Mouse (Mus musculus) neural tube, embryonic 15.5 days (tissue): ENCODE results near the gene Epb41l2. TPM values are rescaled to one million over a fixed set of nuclear protein-coding genes. Genes with fewer than 3 reads are reported as not detected.

Experiments used
- ATAC-seq: fragments of 200-750 bp; cut with Nextera tagmentation; 2 replicates; pipeline ENCODE4 v1.8.0; 2017; ENCODE audit warnings: mild to moderate bottlenecking, moderate TSS enrichment, moderate library complexity; ENCODE audit not compliant: low FRiP score
- H3K27ac ChIP-seq: fragments of 300-500 bp; sonication (generic); replicated peaks from 2 replicates; pipeline ENCODE4 v1.5.1; 2015; ENCODE audit warnings: mild to moderate bottlenecking, inconsistent platforms
- H3K27me3 ChIP-seq: fragments of 300-500 bp; sonication (generic); replicated peaks from 2 replicates; pipeline ENCODE4 v1.6.1; 2015; ENCODE audit warnings: inconsistent platforms
- H3K36me3 ChIP-seq: fragments of 300-500 bp; sonication (generic); 2 replicates; pipeline ENCODE4 v1.6.1; 2015; ENCODE audit warnings: inconsistent platforms
- H3K4me1 ChIP-seq: fragments of 300-500 bp; sonication (generic); 2 replicates; pipeline ENCODE4 v1.6.1; 2015; ENCODE audit warnings: inconsistent platforms
- H3K4me2 ChIP-seq: fragments of 300-500 bp; sonication (generic); 2 replicates; pipeline ENCODE4 v1.6.1; 2015; ENCODE audit warnings: inconsistent platforms, mild to moderate bottlenecking, moderate library complexity
- H3K4me3 ChIP-seq: fragments of 300-500 bp; sonication (generic); replicated peaks from 2 replicates; pipeline ENCODE4 v1.5.1; 2015; ENCODE audit warnings: mild to moderate bottlenecking, inconsistent platforms
- H3K9ac ChIP-seq: fragments of 300-500 bp; sonication (generic); replicated peaks from 2 replicates; pipeline ENCODE4 v1.6.1; 2015; ENCODE audit warnings: mild to moderate bottlenecking, inconsistent platforms
- H3K9me3 ChIP-seq: fragments of 300-500 bp; sonication (generic); replicated peaks from 2 replicates; pipeline ENCODE4 v1.6.1; 2016; ENCODE audit warnings: inconsistent platforms
- WGBS: fragments of 180-500 bp; shearing (Covaris S2); methylation state at CpG from one replicate; pipeline ENCODE4 v1.1.7; 2015; ENCODE audit warnings: mixed read lengths; 5-methylcytosine and 5-hydroxymethylcytosine counted together
- polyA plus RNA-seq: library from polyadenylated mRNA; unstranded; fragments of >200 nt; fragmentation: Nextera tagmentation; extraction: Ambion mirVana; gene quantifications from 2 replicates; pipeline ENCODE4 v1.2.1, GENCODE M21; 2015

Gene Epb41l2
- polyA plus RNA-seq, 1 experiment from 2014 or later, result 27.7 TPM

GRCm38 (mm10) chr10:25368928-25369327 is 9.3 kb downstream of the Epb41l2 start:
- Histone ChIP-seq H3K4me3 (no peak overlapping the region), H3K9ac (no peak overlapping the region), H3K27ac (no peak overlapping the region), H3K27me3 (no peaks in the 10 kb centered on the region), H3K9me3 (no peaks in the 10 kb centered on the region), H3K4me1 (peaks cover 13% of the 10 kb centered on the region), H3K36me3 (no peaks in the 10 kb centered on the region), H3K4me2 (no peak overlapping the region)
- ATAC-seq, result no peak
- 45% methylated on average over 3 of the region's 3 CpGs for WGBS

- no peak overlapping the region for H3K9ac ChIP-seq
- no peak for ATAC-seq
- no peak overlapping the region for H3K4me3 ChIP-seq
- H3K27ac ChIP-seq, result no peak overlapping the region
- H3K4me2 ChIP-seq, result no peak overlapping the region
- no peaks in the 10 kb centered on the region for H3K36me3 ChIP-seq
- H3K9me3 ChIP-seq, result no peaks in the 10 kb centered on the region
- H3K27me3 ChIP-seq, result no peaks in the 10 kb centered on the region
- WGBS, result 89% methylated on average over 9 of the region's 9 CpGs
- peaks cover 15% of the 10 kb centered on the region for H3K4me1 ChIP-seq
These were observed 10.1 kb downstream of the Epb41l2 start for GRCm38 (mm10) chr10:25369691-25370090.

- no peak overlapping the region for H3K9ac ChIP-seq
- H3K9me3 ChIP-seq, result no peaks in the 10 kb centered on the region
- no peaks in the 10 kb centered on the region for H3K36me3 ChIP-seq
- H3K4me2 ChIP-seq, result peak overlapping the region; percentile 4; the same call in 1 of the 2 replicates
- WGBS, result 74% methylated on average over 2 of the region's 2 CpGs
- peaks cover 15% of the 10 kb centered on the region for H3K4me1 ChIP-seq
- no peak overlapping the region for H3K4me3 ChIP-seq
- H3K27ac ChIP-seq, result no peak overlapping the region
- ATAC-seq, result no peak
- H3K27me3 ChIP-seq, result no peaks in the 10 kb centered on the region
These were observed 11.7 kb downstream of the Epb41l2 start for GRCm38 (mm10) chr10:25371336-25371735.

DNA sequence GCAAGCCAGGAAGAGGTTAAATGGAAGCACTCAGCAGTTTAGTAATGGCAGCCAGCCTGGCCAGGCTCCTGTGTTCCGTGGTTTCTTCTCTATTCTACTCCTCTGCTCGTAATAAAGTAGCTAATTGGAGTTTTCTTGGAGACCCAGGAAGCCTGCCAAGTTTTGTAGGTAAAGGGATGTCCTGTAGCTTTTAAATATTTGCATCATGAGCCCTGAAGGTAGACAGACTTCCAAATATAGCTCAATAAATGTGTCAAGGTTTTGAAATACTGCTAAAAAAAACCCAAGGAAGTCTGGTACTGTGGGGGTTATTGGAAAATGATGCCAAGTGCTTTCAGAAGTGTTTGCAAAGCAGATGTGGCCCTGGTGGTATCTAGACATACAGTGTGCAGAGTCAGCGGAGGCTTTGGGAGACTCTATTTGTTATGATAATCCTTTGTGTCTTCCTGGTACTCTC is 12.3 kb downstream of the Epb41l2 start:
- no peaks in the 10 kb centered on the region for H3K9me3 ChIP-seq
- H3K9ac ChIP-seq, result no peak overlapping the region
- no peaks in the 10 kb centered on the region for H3K27me3 ChIP-seq
- WGBS, result 11% methylated on average over 3 of the region's 3 CpGs
- H3K4me2 ChIP-seq, result peak overlapping the region; percentile 4; the same call in 1 of the 2 replicates
- no peaks in the 10 kb centered on the region for H3K36me3 ChIP-seq
- H3K27ac ChIP-seq, result no peak overlapping the region
- 0 out of 2 replicates have a peak, but pooled peaks have one; percentile 34 for ATAC-seq
- H3K4me1 ChIP-seq, result peaks cover 15% of the 10 kb centered on the region
- H3K4me3 ChIP-seq, result no peak overlapping the region

GRCm38 (mm10) chr10:25372510-25373148 is 13.0 kb downstream of the Epb41l2 start:
- H3K27me3 ChIP-seq, result no peaks in the 10 kb centered on the region
- no peak overlapping the region for H3K4me3 ChIP-seq
- ATAC-seq, result no peak
- H3K36me3 ChIP-seq, result no peaks in the 10 kb centered on the region
- 44% methylated on average over 10 of the region's 10 CpGs for WGBS
- H3K9ac ChIP-seq, result no peak overlapping the region
- no peak overlapping the region for H3K27ac ChIP-seq
- no peak overlapping the region for H3K4me2 ChIP-seq
- H3K4me1 ChIP-seq, result peaks cover 15% of the 10 kb centered on the region
- H3K9me3 ChIP-seq, result no peaks in the 10 kb centered on the region

GRCm38 (mm10) chr10:25375036-25375435 is 15.4 kb downstream of the Epb41l2 start:
- WGBS, result 87% methylated on average over 4 of the region's 4 CpGs
- ATAC-seq, result no peak
- no peaks in the 10 kb centered on the region for H3K9me3 ChIP-seq

DNA sequence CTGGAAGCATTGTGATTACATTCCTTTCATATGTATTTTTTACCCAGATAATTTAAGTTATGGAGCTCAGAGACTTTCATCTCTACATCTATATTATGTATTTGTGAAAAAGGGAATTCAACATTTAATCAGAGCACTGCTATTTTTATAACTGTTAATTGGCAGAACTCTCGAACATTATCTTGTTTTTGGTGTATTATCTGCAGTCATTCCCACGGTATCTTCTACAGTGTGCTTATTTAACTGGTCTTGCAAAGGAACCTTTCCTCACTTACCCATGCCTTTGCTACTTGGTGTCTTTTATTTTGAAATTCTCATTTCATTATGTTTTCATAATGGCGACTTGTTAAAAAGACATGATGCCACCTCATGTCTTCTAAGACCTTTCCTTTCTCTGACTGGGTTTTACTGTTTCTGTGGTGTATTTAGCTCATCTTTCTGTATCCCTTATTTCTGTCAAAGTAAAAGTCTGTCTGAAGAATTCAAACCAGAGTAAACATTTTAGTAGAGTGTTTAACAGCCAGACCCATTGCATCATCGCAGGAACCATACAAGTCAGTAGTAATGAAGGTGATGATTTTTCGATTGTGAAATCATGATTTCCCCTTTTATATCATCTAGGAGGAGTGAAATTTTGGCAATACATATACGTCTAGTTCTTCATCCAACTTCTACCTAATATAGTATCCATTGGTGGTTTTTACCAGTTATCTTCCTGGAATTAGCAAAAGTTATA is 21.3 kb downstream of the Epb41l2 start:
- Histone ChIP-seq H3K36me3 (no peaks in the 10 kb centered on the region), H3K27me3 (no peaks in the 10 kb centered on the region), H3K9me3 (no peaks in the 10 kb centered on the region), H3K27ac (no peak overlapping the region), H3K4me3 (no peak overlapping the region), H3K9ac (no peak overlapping the region), H3K4me1 (no peaks in the 10 kb centered on the region), H3K4me2 (no peak overlapping the region)
- WGBS, result 93% methylated on average over 6 of the region's 6 CpGs
- ATAC-seq, result no peak

More at GRCm38 (mm10) chr10:25375036-25375435, 15.4 kb downstream of the Epb41l2 start:
- Histone ChIP-seq H3K9ac (no peak overlapping the region), H3K27ac (no peak overlapping the region), H3K27me3 (no peaks in the 10 kb centered on the region), H3K4me2 (no peak overlapping the region), H3K4me3 (no peak overlapping the region), H3K4me1 (peaks cover 12% of the 10 kb centered on the region), H3K36me3 (no peaks in the 10 kb centered on the region)

DNA sequence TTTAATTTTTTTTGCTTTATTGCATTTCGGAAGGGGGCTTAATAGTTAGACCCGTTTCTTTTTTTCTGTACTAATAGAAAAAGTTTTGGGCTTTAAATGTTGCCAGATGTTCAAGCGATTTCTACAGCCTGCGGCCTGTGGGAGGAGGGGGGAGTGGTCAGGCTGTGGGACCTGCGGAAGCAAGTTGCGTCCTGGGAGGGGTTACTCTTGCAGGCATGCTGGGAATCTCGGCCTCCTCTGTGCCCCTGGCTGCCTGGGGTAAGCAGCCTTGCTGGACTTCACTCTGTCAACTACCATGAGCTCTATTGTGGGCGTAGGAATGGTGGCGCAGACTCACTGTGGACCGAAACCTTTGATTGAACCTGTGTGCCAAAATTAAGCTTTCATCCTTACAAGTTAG is 22.4 kb downstream of the Epb41l2 start:
- 72% methylated on average over 10 of the region's 10 CpGs for WGBS
- Histone ChIP-seq H3K9me3 (no peaks in the 10 kb centered on the region), H3K9ac (no peak overlapping the region), H3K4me2 (no peak overlapping the region), H3K27me3 (no peaks in the 10 kb centered on the region), H3K27ac (no peak overlapping the region), H3K36me3 (no peaks in the 10 kb centered on the region), H3K4me3 (no peak overlapping the region), H3K4me1 (no peaks in the 10 kb centered on the region)
- ATAC-seq, result no peak

- no peak for ATAC-seq
- Histone ChIP-seq H3K4me3 (no peak overlapping the region), H3K9me3 (no peaks in the 10 kb centered on the region), H3K4me2 (no peak overlapping the region), H3K27ac (no peak overlapping the region), H3K4me1 (no peaks in the 10 kb centered on the region), H3K9ac (no peak overlapping the region), H3K36me3 (no peaks in the 10 kb centered on the region), H3K27me3 (no peaks in the 10 kb centered on the region)
- WGBS, result 74% methylated on average over 5 of the region's 5 CpGs
These were observed 23.6 kb downstream of the Epb41l2 start for GRCm38 (mm10) chr10:25383171-25383570.

GRCm38 (mm10) chr10:25384391-25384790 is 24.8 kb downstream of the Epb41l2 start:
- no peak for ATAC-seq
- Histone ChIP-seq H3K27me3 (no peaks in the 10 kb centered on the region), H3K4me3 (no peak overlapping the region), H3K4me2 (no peak overlapping the region), H3K9me3 (no peaks in the 10 kb centered on the region), H3K27ac (no peak overlapping the region), H3K36me3 (no peaks in the 10 kb centered on the region), H3K9ac (no peak overlapping the region), H3K4me1 (no peaks in the 10 kb centered on the region)
- WGBS, result 89% methylated on average over 10 of the region's 10 CpGs

GRCm38 (mm10) chr10:25385811-25386580 is 26.4 kb downstream of the Epb41l2 start:
- Histone ChIP-seq H3K4me1 (no peaks in the 10 kb centered on the region), H3K36me3 (no peaks in the 10 kb centered on the region), H3K27ac (no peak overlapping the region), H3K4me2 (no peak overlapping the region), H3K9ac (no peak overlapping the region), H3K4me3 (no peak overlapping the region), H3K9me3 (no peaks in the 10 kb centered on the region), H3K27me3 (no peaks in the 10 kb centered on the region)
- 49% methylated on average over 13 of the region's 13 CpGs for WGBS
- no peak for ATAC-seq
